Mouse (Mus musculus) brain, embryonic 14.5 days (tissue): ENCODE results near the gene Elp4.

Experiments
- CTCF ChIP-seq: fragments of 200-500 bp; IDR thresholded peaks from 2 replicates; pipeline ENCODE4 v1.5.1; 2012; ENCODE audit warnings: inconsistent platforms, mild to moderate bottlenecking, moderate library complexity, borderline replicate concordance; ENCODE audit not compliant: insufficient read depth, insufficient read length; ENCODE audit errors: extremely low read depth
- POLR2A ChIP-seq: fragments of 200-500 bp; IDR thresholded peaks from 2 replicates; pipeline ENCODE4 v1.6.1; 2012; ENCODE audit warnings: mild to moderate bottlenecking, inconsistent platforms, borderline replicate concordance; ENCODE audit not compliant: poor library complexity, insufficient read depth, insufficient read length, severe bottlenecking; ENCODE audit errors: extremely low read depth

- TF ChIP-seq CTCF (no peak), POLR2A (no peak)
These were observed 193.9 kb downstream of the Elp4 start for GRCm38 (mm10) chr2:105710511-105710910.
